Mouse (Mus musculus): ENCODE results near the gene Lca5.

DNA sequence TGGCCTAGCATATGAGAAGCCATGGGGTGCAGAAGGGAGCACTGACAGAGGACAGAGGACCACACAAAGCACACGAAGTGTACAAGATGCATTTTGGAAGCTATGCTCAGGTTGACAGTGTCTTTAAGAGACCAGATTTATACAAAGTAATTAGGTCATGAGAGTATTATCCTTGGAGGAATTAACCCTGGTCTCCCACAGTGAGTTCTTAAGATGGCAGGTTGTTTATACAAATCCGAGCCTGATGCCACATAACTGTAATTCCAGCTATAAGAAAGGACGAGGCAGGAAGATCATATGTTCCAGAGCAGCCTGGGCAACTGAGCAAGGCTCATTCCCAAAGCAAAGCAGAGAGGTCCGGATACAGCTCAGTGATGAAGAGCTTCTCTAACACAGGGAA, 13.0 kb downstream of the Lca5 start:
- TF ChIP-seq POLR2A (IDR thresholded peaks at IDR 0.05; ENCODE audit: insufficient read depth, low read depth, low read length) = no peak
- TF ChIP-seq CTCF (IDR thresholded peaks at IDR 0.05; ENCODE audit: insufficient read depth, low read depth, low read length) = no peak

Measured in olfactory bulb, adult 2 months (tissue).